Mouse (Mus musculus) common myeloid progenitor, adult 5-6 weeks (primary cell): Measurements from ENCODE around the gene Npr3. TPM values are rescaled to one million over a fixed set of nuclear protein-coding genes. Genes with fewer than 3 reads are reported as not detected.
"Not testable (repeated sequence)": the region's sequence is repeated elsewhere in the genome, so short reads cannot be mapped to it uniquely, and the experiment has no call there.

Experiments used
- ATAC-seq: replicated peaks from 2 replicates; pipeline ENCODE4 v1.8.0; 2016; ENCODE audit warnings: low read depth, mild to moderate bottlenecking, moderate TSS enrichment, inconsistent platforms; ENCODE audit not compliant: poor library complexity, severe bottlenecking
- total RNA-seq: library from RNA; stranded (forward); fragments of 200-1000, 187-1606 nt; gene quantifications from 2 replicates; pipeline ENCODE4 v1.2.3, GENCODE M21; 2017

The Npr3 gene
- total RNA-seq, 1 experiment from 2014 or later: not detected

DNA sequence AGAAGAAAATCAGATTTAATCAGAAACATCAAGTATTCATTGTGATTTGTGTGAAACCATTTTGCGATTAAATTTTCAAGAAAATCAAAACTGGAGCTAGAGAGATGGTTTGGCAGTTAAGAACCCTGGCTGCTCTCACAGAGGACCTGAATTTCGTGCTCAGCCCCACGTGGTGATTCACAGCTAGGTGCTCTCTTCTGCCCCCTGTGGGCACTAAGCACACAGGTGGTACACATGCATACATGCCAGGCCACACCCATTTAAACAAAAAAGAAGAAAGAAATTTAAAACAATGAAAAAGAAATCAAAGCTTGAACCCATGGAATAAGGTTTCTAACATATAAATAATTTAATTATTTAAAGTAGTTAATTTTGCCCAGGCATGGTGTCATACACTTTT, 15.7 kb downstream of the Npr3 start:
- ATAC-seq: no peak

DNA sequence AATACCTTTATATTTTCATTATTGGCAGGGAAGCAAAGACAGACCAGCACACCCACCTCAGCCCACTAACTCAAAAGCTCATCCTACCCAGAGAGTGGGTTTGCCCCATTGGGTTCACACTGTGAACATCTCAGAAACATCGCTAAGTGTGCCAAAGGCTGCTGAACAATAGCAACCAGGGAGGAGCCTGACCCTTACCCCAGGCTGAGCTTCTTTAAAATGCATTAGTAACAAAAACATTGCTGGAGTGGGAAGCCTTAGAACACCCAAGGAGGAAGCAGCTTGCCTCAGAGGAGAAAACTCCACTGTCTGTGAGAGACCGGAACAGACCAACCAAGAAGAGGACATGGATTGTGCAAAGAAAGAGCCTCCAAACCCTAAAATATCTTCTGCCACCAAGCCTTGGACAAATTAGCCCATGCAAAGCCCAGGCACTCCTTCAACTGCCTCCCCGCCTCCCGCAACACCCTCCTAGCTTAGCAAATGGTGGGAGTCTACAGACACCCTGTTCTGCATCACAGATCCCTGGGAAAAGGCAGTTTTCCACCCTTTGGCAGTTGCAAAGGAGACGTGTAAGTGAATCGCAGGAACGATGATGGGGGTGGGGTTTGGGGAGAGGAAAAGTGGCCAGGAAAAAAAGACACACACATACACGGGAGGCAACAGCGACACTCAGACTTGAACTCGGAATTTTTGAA, 24.4 kb downstream of the Npr3 start:
- no peak for ATAC-seq

DNA sequence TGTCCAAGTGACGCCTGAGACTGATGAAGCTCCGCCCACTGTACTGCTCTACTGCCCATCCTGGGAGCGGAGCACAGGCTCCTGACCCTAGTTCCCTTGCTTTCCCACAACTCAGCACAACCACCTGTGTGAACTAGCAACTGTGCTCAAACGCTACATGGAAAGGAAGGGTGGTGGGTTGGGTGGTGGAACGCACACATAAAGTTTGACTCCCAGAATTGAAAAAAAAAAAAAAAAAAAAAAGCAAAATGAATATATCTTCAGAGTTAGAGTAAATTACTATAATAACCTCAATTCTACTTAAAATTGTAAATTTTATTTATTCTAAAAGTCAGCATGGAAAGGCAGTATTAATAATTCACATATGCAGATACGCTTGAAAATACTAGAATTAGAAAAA, 25.3 kb downstream of the Npr3 start:
- no peak for ATAC-seq

DNA sequence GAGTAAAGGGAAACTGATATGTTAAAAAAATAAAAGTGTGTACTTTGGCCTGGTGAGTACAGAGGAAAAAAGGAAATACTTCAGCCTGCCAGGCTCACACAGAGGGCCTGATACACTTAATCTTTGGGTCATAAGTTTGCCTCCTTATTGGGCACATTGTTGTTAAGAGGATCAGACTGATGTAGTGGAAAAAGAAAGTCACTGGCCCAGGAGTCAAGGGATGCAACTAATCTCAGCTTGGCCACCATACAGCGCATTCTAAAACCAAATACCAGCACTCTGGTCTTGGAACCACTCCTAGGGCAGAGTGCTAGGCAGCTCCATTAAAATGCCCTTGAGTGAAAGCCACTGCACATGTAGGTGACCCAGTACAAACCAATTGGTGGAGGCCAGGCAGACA, 28.8 kb downstream of the Npr3 start:
- no peak for ATAC-seq

DNA sequence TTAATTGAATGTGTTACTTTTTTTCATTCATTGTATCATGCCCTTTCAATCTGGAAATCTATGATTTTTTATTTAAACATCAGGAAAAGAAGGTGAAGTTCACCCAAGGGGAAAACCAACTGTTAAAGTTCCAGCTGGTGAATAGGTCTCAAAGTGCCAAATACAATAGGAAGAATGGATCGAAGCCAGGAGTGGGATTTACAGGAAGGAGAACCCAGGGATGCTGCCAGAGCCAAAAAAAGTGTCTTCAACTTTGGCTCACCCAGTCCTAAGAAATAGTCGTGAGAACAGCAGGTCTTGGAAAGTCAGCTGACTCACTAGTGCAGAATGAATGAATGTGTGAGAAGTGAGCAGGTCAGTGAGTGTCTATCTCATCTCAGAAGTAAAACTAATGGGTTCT, 29.8 kb downstream of the Npr3 start:
- ATAC-seq: no peak

DNA sequence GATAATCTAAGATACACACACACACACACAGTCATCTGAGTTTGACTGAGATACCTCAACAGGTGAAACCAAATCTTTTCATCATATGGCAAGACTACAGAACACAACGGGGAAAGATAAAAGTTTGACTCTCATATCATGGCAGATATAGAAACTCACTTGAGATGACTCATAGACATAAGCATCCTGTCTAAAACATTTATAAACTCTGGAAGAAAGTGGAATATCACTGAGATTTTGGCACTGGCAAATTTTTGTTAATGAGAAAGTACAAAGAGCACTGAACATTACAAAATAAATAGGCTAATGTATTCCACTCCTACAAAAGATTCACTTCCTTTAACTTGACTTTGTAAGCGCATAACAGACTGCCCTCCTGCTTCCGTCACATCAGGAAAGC, 40.2 kb downstream of the Npr3 start:
- no peak for ATAC-seq

DNA sequence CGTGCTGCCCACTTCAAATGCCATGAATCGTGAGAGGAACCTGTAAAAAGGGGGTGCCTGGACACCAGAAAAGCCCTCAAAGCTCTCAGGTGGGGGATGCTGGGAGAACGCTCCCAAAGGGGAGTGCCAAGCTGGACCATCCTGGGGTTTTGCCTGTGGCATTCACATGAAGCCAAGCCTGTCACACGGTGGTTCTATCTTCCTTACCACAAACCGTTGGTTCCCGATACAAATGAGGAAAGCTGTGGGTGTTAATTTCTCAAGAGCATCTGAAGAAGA, 43.6 kb downstream of the Npr3 start:
- no peak for ATAC-seq

DNA sequence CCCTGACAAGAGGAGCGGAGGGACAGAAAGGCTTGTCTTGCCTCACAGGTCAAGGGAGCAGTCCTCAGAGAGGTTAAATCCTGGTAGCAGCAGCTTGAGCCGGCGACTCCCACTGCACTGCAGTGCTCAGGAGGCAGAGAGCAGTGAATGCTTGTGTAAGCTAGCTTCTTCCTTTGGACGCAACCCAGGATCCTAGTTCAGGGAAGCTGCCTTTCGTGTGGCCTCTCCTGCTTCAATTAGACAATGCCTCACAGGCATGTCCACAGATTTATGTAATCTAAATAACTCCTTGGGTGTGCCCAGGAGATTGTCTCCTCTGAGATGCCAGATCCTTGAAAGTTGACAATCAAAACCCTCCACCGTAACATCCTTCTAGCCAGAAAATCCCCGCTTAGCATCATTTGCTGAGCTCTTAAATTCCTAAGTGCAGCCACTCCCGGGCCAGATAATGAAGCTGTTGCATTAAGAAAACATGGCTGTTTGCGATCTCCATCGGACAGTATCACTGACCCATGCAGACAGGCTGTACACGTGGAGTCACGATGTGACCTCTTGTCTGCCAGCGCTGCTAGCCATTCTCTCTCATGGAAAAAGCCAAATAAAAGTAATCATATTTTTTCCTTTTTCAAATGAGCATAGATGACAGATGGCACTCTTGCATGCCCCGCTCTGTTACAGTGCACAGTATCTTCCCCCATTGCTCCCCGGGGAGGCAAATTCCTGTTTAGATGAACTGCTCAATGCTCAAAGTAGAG, 44.1 kb downstream of the Npr3 start:
- ATAC-seq: no peak

DNA sequence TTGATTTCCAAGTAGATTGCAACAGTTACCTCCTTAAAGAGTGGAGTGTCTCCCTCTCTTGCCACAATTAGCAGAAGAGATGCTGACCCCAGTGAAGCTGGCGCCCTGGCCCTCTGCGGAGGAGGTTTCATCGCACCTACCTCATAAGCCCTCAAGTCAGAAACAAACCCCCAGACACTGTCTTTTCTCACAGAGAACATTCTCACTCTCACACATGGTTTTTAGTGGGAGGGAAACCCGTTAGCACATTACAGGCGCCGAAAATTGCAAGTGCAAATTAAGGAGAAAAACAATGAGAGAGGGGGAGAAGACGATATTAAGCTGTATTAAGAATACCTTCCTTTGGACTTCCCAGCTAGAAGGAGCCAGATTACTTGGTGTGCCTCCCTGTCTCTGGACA, 44.8 kb downstream of the Npr3 start:
- no peak for ATAC-seq

DNA sequence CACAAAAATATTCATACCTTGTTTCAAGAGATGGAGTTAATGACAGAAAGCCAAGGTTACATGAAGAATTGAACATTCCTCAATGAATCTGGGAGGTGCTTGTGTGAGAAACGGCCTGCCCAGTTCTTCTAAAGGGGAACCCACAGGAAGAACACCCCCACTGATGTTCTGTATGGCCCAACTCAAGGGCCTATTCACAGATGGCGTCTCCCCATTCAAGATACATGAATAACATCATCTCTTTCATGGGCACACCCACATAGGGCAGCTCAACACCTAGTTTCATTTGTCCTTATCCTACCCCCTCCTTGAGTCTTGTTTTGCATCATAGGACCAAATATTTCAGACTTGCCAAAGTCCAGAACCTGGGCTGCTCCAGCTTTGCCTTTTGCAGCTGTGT, 46.8 kb downstream of the Npr3 start:
- ATAC-seq: no peak

DNA sequence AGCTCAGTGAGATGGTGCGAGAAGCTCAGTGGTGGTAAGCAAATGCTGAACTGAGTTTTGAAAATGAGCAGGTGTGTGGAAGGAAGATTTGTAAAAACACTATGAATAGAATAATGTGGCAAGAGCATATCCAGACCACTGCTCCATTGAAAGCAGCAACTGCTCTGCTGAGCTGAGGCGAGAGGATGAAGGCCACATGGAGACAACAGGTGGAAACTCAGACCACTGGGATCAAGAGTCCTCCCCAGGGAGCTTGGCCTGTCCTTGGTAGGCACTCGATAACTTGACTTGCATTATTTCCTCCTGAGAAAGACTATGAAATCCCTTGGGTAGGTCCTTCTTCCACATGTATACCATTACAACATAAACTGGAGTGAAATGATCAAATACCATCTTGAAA, 47.3 kb downstream of the Npr3 start:
- no peak for ATAC-seq

DNA sequence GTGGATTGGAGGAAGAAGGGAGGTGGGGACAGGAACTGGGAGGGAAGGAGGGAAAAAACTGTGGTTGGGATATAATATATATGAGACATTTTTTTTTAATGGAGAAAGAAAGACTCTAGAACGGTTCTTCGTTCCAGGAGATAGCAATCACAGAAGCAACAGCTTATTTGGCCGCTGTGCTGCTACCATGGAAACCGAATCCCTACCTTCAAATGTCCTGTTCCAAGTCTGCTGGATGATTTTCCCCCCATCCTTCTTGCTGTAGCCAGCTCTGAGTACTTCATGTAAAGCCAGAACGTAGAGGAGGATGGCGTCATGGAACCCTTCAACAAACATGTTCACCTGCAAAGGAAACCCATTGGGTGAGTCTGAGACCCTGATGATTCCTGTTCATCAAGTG, 48.7 kb downstream of the Npr3 start:
- no peak for ATAC-seq

DNA sequence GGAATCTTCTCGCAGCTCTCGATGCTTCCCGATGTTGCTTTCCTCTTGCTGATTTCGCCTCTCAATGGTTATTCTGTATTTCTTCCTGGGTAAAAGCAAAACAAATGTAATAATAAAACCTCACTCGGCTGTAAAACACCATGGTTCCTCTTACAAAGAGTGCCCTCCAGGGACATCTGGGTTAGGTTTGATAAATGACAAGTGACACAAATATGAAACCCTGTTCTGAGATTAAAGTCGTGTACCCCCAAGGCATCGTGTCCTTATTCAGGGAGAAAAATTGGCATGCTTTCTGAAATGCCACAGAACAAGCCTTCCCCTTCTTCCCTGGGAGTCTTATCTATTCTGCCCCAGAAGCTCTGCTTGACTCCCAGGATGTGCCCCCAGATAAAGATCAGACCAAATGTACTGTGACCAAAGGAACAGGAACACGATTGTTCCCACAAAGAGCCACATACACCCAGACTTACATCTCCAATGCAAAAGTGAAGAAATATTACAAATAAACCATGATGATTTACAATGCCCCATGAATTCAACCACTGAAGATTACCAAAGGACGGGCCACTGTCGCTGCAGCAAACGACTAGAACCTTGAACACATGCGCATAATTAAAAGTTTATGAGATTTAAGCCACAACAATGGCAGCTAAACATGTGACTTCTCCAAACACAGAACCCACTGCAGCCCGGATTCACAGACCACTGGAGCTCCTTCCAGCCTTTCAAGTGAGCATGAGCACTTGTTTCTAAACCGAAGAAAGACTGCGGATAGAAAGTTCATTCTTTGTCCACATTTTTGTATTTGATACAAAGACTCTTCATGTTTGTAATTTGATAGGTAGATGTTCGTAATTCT, 61.7 kb downstream of the Npr3 start:
- no peak for ATAC-seq

DNA sequence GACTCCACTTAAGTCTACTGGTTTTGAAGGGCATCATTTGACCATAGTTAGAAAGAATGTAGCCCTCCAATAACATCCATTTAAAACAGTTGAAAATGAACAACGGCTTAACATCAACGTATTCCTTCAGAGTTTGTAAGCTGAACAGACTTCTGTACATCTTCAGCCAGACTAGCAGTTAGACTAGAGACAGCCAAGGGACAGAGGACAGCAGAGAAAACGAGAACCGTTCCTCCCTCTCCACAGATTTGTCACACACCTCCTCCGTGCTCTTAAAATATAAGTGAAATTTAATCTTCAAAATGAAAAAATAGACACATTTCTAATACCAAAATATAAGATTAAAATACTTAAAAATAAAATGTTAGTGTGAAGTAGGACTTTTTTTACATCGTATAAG, 63.0 kb downstream of the Npr3 start:
- ATAC-seq: no peak

DNA sequence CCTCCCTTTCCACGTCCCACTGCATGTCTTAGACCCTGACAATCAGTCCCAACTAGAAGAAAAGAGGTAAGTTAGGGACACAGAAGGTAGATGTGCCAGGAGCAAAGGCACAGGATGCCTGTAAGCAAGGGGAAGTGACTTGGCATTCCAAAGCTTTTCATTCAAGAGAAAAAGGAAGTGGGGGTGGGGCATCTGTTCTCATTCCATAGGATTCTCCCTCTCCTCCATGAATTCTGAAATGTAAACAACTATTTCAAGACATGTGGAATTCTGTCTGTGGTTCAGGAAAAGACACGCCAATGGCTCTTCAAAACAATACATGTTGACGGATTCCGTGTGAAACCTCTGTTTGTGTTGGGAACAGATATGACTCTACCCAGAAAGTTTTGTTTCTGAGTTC, 65.3 kb downstream of the Npr3 start:
- no peak for ATAC-seq

DNA sequence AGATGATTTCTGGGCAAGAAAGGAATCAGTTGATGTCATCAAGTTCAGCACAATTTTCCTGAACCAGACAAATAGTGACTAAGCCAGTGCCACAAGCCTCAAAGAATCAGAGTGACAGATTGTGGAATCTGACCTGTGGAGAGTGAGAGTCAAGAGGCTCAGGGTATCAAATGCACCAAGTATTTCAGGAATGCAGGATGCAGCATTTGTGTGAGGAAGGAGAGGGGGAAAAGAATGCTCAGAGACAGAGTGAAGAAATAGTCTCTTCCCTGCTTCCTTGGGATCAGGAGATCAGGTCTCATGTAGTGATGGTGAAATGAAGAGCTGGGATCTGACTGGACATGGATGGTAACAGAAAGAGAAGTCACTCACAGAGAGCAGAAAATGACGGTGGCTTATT, 71.2 kb downstream of the Npr3 start:
- ATAC-seq: no peak

DNA sequence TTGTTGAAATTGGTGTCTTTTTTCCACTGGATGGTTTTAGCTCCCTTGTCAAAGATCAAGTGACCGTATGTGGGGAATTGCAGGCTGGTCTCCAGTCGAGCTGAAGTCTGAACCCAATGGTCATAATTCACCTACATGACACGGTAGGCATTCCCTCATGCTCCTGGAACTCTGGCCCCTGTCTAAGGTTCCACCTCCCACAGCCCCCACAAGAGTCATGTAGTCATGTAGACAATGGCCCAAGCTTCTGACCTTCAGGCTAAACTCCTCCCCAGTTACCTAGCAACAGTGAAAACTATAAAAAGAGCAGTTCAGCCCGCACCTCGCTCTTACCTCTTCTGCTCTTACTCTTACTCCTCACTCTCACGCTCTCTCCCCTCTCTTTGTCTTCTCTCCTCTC, 84.7 kb downstream of the Npr3 start:
- not testable (repeated sequence) for ATAC-seq

DNA sequence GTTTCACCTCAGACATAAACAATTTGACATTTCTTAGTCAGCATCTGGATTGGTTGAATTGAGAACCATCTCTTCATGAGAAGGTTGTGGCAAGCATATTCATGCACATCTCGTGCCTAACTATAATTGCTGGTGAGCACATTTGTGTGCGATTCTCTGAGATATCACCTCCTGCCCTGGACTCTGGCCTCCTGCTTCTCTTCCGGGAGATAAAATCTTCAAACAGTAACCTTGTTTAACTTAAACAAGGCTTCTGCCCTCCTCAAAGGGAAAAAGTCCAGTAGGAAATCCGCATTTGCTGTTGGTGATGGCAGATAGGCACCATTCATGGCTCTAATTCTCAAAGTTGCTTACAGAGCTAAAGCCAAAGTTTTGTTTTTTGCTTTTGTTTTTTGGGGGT, 91.5 kb downstream of the Npr3 start:
- ATAC-seq: no peak

DNA sequence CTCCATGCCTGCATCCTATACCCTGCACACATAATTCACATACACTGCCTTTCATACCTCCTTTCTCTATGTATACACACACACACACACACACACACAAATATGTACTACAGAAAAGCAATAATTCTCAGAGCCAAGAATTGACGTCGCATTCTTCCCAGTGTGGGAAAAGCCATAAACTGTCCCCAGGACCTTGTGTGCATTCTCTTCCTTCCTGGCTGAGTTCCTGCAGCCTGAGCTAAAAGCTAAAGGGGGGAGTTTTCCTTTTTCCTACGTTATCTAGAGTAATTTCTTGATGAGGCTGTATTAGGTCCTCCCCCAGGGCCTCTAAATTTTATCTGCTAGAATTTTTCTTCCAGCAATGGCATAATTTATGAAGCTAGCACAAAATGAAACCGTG, 103.5 kb downstream of the Npr3 start:
- ATAC-seq: no peak

DNA sequence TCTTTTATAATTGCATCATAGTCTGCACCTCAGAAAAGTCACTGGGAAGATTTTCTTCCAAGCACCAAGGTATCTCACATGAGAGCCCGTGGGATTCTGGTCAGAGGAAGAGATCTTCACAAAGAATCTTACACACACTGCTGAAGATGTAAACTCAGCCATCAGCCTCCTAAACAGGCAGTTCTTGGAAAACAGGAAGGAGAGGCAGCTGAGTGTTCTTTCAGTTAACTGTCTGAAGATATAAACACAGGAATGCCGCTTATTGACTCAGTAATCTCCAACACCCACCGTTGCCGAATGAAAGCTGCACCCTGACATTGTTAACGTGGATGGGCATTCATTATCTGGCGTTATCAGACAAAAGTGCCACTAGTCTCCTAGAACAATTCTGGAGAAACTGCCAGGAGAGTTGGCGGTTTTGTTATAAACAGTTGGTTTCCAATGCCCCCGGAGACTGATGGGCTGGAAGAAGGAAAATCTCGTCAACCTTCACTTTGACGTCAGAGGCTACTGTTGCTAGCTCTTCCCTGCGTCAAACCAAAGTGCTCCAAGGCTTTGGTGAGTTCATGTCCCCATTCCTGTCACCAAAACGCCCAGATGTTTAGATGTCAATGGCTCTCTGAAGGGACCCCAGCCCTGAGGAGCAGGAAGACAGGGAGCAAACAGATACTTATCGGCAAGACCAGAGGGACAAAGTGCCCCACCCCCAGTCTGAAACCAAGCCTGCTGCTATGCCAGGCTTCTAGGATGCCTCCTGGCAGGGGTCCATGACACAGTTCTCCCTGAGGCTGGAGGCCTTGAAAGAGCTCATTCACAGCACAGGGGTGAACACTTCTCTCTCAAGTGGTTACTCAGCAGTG, 105.0 kb downstream of the Npr3 start:
- no peak for ATAC-seq
